Mouse (Mus musculus) liver, postnatal 0 days (tissue): ENCODE measurements around the gene Rps21. TPM values are rescaled to one million over a fixed set of nuclear protein-coding genes. Genes with fewer than 3 reads are reported as not detected.
A peak's percentile ranks its signal among the peaks of the same experiment; 100 is the strongest.
"Not testable (repeated sequence)": the region's sequence is repeated elsewhere in the genome, so short reads cannot be mapped to it uniquely, and the experiment has no call there.

Experiments
- ATAC-seq: fragments of 200-750 bp; cut with Nextera tagmentation; 2 replicates; pipeline ENCODE4 v1.8.0; 2017; ENCODE audit warnings: mild to moderate bottlenecking, moderate library complexity
- DNase-seq: peaks from one replicate; pipeline ENCODE4 v3.0.0-alpha.2; 2016
- H3K27ac ChIP-seq: fragments of 300-500 bp; sonication (generic); 2 replicates; pipeline ENCODE4 v1.5.1; 2014; ENCODE audit warnings: antibody characterized with exemption, moderate library complexity, mild to moderate bottlenecking, low read depth
- H3K27me3 ChIP-seq: fragments of 300-500 bp; sonication (generic); 2 replicates; pipeline ENCODE4 v1.6.1; 2014; ENCODE audit warnings: low read length, control low read depth, mixed read lengths; ENCODE audit not compliant: insufficient read depth
- H3K36me3 ChIP-seq: fragments of 300-500 bp; sonication (generic); replicated peaks from 2 replicates; pipeline ENCODE4 v1.6.1; 2014; ENCODE audit warnings: mild to moderate bottlenecking, control low read depth, low read length, moderate library complexity, mixed read lengths; ENCODE audit not compliant: insufficient read depth
- H3K4me1 ChIP-seq: fragments of 300-500 bp; sonication (generic); 2 replicates; pipeline ENCODE4 v1.6.1; 2014; ENCODE audit warnings: antibody characterized with exemption, mild to moderate bottlenecking, control low read depth; ENCODE audit not compliant: insufficient read depth
- H3K4me2 ChIP-seq: fragments of 300-500 bp; sonication (generic); 2 replicates; pipeline ENCODE4 v1.6.1; 2014; ENCODE audit warnings: low read depth, mild to moderate bottlenecking, low read length, moderate library complexity, mixed read lengths
- H3K4me3 ChIP-seq: fragments of 300-500 bp; sonication (generic); 2 replicates; pipeline ENCODE4 v1.5.1; 2014; ENCODE audit warnings: low read depth, low read length
- H3K9ac ChIP-seq: fragments of 300-500 bp; sonication (generic); replicated peaks from 2 replicates; pipeline ENCODE4 v1.6.1; 2014; ENCODE audit warnings: mild to moderate bottlenecking, moderate library complexity
- H3K9me3 ChIP-seq: fragments of 300-500 bp; sonication (generic); 2 replicates; pipeline ENCODE4 v1.6.1; 2016; ENCODE audit warnings: mild to moderate bottlenecking, control low read depth, low read length, mixed read lengths
- CTCF ChIP-seq: sonication (generic); IDR thresholded peaks from 2 replicates; pipeline ENCODE4 v1.5.1; 2016; ENCODE audit warnings: antibody characterized with exemption, low read depth
- EP300 ChIP-seq: IDR thresholded peaks from 2 replicates; pipeline ENCODE4 v1.6.1; 2016; ENCODE audit warnings: antibody characterized with exemption, low read depth, mild to moderate bottlenecking
- WGBS: fragments of 180-500 bp; shearing (Covaris S2); extraction: QIAGEN DNeasy Blood & Tissue Kit; methylation state at CpG from one replicate; pipeline ENCODE4 v1.1.7; 2014; ENCODE audit not compliant: insufficient replicate concordance; 5-methylcytosine and 5-hydroxymethylcytosine counted together
- polyA plus RNA-seq: library from polyadenylated mRNA; unstranded; fragments of >200 nt; fragmentation: Nextera tagmentation; extraction: Ambion mirVana; gene quantifications from 2 replicates; pipeline ENCODE4 v1.2.1, GENCODE M21; 2015

The Rps21 gene
- polyA plus RNA-seq, 1 experiment from 2014 or later: 382 TPM

GRCm38 (mm10) chr2:180254436-180255209 is 2.6 kb upstream of the Rps21 start:
- no peaks in the 10 kb centered on the region for H3K27me3 ChIP-seq
- no peak overlapping the region for H3K27ac ChIP-seq
- H3K9ac ChIP-seq: no peak overlapping the region
- H3K4me3 ChIP-seq: no peak overlapping the region
- peaks cover 14% of the 10 kb centered on the region for H3K4me1 ChIP-seq
- 85% methylated on average over 5 of the region's 5 CpGs for WGBS
- TF ChIP-seq EP300 (no peak), CTCF (no peak)
- H3K36me3 ChIP-seq: peaks cover 3% of the 10 kb centered on the region
- ATAC-seq (no peak), DNase-seq (no peak)
- H3K9me3 ChIP-seq: no peaks in the 10 kb centered on the region
- H3K4me2 ChIP-seq: no peak overlapping the region

DNA sequence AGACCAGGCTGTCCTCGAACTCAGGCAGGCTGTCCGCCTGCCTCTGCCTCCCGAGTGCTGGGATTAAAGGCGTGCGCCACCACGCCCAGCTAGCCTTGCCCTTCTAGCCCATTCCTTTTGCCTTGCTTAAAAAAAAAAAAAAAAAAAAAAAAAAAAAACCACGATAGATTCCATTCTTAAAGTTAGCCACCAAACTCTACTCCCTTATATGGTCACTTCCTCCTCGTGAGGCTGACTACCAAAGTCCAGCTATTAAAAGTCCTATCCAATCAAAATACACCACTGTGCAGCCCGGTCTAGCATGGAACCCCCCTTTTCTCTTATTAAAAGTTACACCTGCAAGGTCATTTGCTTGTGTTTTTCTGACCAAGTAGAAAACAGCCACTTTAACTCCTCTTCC is 1.5 kb upstream of the Rps21 start:
- TF ChIP-seq CTCF (no peak), EP300 (no peak)
- peaks cover 8% of the 10 kb centered on the region for H3K36me3 ChIP-seq
- peak overlapping the region; percentile 80 for H3K4me3 ChIP-seq
- no peaks in the 10 kb centered on the region for H3K9me3 ChIP-seq
- no peak overlapping the region for H3K9ac ChIP-seq
- ATAC-seq: no peak
- 62% methylated on average over 9 of the region's 9 CpGs for WGBS
- peaks cover 14% of the 10 kb centered on the region for H3K4me1 ChIP-seq
- DNase-seq: no peak
- no peak overlapping the region for H3K27ac ChIP-seq
- H3K4me2 ChIP-seq: peak overlapping the region; percentile 97
- H3K27me3 ChIP-seq: no peaks in the 10 kb centered on the region

GRCm38 (mm10) chr2:180256296-180257000 is 729 bp upstream of the Rps21 start:
- Histone ChIP-seq H3K9me3 (no peaks in the 10 kb centered on the region), H3K27ac (peak overlapping the region; percentile 86), H3K4me2 (peak overlapping the region; percentile 97), H3K27me3 (no peaks in the 10 kb centered on the region), H3K36me3 (peaks cover 12% of the 10 kb centered on the region), H3K4me1 (peaks cover 14% of the 10 kb centered on the region), H3K9ac (peak overlapping the region; percentile 68), H3K4me3 (peak overlapping the region; percentile 80)
- DNase-seq: no peak
- WGBS: 23% methylated on average over 25 of the region's 26 CpGs
- TF ChIP-seq CTCF: no peak
- TF ChIP-seq EP300: no peak
- ATAC-seq: peak; percentile 31

GRCm38 (mm10) chr2:180257963-180258865 is 1.0 kb downstream of the Rps21 start:
- peaks cover 25% of the 10 kb centered on the region for H3K36me3 ChIP-seq
- no peak overlapping the region for H3K27ac ChIP-seq
- no peak for TF ChIP-seq EP300
- no peak for TF ChIP-seq CTCF
- peak overlapping the region; percentile 80 for H3K4me3 ChIP-seq
- ATAC-seq (no peak), DNase-seq (peak; percentile 12)
- H3K27me3 ChIP-seq: no peaks in the 10 kb centered on the region
- 44% methylated on average over 11 of the region's 11 CpGs for WGBS
- H3K9me3 ChIP-seq: no peaks in the 10 kb centered on the region
- peaks cover 14% of the 10 kb centered on the region for H3K4me1 ChIP-seq
- H3K9ac ChIP-seq: peak overlapping the region; percentile 82
- H3K4me2 ChIP-seq: peak overlapping the region; percentile 97

GRCm38 (mm10) chr2:180258951-180259484 is 1.8 kb downstream of the Rps21 start:
- H3K27me3 ChIP-seq, H3K9ac ChIP-seq, H3K27ac ChIP-seq, H3K9me3 ChIP-seq, H3K4me3 ChIP-seq, H3K4me2 ChIP-seq, DNase-seq, ATAC-seq: not testable (repeated sequence)
- peaks cover 27% of the 10 kb centered on the region for H3K36me3 ChIP-seq
- H3K4me1 ChIP-seq: peaks cover 14% of the 10 kb centered on the region
- 78% methylated on average over 10 of the region's 10 CpGs for WGBS

DNA sequence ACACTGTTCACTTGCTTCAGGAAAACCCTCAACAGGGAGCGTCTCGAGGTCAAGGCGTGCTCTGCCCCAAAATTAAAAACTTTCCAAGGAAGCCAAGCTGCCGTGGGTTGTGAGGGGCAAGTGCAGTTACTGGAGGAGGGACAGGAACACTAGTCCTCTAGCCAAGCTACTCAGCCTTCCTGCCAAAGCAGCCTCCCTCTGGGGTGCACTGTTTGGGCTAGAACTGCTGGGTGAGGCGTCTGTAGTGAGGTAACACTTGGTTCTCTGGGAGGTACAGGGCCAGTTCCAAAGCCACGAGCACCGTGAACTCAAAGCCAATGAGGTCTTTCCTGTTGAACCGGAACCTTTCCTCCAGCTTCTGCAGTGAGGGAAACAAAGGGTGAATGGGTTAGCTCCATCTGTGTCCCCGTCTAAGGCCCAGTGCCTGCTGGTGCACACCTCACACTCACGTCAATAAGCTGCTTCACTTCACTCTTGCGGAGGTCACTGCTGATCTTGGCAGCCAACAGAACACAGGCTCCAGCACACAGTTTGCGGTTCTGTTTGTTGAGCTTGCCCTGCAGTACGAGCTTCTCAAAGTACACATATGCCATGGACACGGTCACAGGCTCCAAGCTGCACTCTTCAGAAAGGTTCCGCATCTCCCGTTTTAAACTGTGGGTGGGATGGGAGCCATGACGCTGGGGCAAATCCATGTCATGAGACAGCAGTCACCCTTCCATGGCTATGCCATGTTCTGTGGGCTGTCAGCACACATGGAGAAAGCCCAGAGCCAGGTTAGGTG is 2.8 kb downstream of the Rps21 start:
- WGBS: 67% methylated on average over 17 of the region's 17 CpGs
- H3K9me3 ChIP-seq, DNase-seq, H3K9ac ChIP-seq, ATAC-seq, H3K4me3 ChIP-seq, H3K4me2 ChIP-seq, H3K27ac ChIP-seq, H3K27me3 ChIP-seq: not testable (repeated sequence)
- H3K36me3 ChIP-seq: peaks cover 32% of the 10 kb centered on the region
- peaks cover 14% of the 10 kb centered on the region for H3K4me1 ChIP-seq
